Mouse (Mus musculus): ENCODE data around the gene Smarca5.

DNA sequence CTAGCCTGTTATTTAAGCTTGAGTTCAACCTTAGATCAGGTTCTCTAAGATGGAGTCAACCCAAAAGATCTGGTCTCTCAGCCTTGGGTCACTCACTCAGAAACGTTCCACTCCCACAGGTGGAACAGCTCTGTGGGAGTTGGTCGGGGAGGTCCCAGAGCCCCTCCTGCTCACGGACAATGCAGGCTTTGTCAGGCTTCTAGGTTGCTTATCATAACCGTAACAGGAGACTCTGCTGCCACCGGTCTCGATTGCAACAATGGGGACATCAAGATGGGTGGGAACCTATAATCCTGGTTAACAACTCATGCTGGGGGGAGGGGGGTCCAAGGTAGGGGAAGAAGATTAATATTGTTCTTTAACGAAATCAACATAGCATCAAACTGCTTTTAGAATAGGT is 13.1 kb upstream of the Smarca5 start:
- TF ChIP-seq POLR2A (IDR thresholded peaks at IDR 0.05; ENCODE audit: insufficient read depth, low read depth, low read length), result no peak
- no peak for TF ChIP-seq CTCF (IDR thresholded peaks at IDR 0.05; ENCODE audit: insufficient read depth, low read depth, low read length)
